Mouse (Mus musculus): Measurements from ENCODE around the gene Morn1.
A peak's percentile ranks its signal among the peaks of the same experiment; 100 is the strongest.

The Morn1 gene

GRCm38 (mm10) chr4:155139281-155140045, 53.1 kb downstream of the Morn1 start:
- DNase-seq (ENCODE audit: low spot score in 2 of 2) = no peak

DNA sequence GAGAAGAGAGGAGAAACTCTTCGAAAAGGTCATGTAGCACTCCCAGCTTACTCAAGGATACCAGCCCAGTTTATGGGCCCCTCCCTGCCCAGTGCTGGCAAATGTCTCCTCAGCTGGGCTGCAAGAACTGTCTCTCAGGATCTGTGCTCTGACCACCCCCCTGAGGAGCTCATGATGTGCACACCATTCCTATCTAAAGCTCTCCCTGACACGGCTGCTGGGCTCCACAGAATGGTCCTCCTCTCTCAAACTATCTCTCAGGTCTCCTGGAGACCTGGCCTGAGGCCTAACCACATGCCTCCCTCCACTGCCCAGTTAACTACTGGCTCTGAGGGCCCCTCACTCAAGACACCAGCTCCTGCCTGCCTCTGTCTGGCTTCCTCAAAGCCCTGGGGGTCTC, 53.8 kb downstream of the Morn1 start:
- no peak for DNase-seq (ENCODE audit: low spot score in 2 of 2)

GRCm38 (mm10) chr4:155140795-155141265, 54.5 kb downstream of the Morn1 start:
- DNase-seq (ENCODE audit: low spot score in 2 of 2) = no peak

DNA sequence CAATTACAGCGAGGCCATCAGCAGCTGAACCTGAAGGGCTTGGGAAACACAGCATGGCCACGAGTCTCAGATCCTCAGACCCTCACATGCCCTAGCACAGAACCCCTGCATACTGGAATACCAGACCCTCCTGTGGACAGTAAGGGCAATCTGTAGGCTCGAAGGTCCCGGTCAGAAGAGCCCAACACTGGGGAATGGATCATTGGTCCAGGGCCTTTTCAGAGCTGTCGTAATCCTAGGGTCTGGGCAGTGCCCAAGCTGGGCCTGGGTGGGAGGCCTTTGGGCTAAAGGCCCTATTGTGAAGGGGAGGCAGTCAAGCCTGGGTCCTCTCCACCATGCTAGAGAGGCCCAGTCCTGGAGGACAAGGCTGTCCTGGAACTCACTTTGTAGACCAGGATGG, 56.5 kb downstream of the Morn1 start:
- no peak for DNase-seq (ENCODE audit: low spot score in 2 of 2)

DNA sequence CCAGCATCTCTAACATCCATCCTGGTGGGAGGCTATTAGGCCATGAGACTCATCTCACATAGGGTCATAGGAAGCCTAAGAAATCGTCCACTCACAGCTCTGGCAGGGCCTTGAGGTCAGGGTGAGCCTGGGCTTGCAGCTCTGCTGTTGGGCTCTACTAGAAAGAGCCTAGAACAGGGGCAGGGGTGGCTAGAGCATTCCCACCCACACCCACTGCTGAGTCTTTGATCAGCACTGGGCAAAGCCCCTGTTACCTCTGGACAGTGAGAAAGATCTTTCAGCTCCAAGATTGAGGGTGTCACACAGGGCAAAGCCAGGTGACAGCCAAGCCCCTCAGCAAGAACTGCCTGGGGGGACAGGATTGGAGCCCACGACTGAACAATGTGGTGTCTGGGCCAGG, 57.0 kb downstream of the Morn1 start:
- no peak for DNase-seq (ENCODE audit: low spot score in 2 of 2)

DNA sequence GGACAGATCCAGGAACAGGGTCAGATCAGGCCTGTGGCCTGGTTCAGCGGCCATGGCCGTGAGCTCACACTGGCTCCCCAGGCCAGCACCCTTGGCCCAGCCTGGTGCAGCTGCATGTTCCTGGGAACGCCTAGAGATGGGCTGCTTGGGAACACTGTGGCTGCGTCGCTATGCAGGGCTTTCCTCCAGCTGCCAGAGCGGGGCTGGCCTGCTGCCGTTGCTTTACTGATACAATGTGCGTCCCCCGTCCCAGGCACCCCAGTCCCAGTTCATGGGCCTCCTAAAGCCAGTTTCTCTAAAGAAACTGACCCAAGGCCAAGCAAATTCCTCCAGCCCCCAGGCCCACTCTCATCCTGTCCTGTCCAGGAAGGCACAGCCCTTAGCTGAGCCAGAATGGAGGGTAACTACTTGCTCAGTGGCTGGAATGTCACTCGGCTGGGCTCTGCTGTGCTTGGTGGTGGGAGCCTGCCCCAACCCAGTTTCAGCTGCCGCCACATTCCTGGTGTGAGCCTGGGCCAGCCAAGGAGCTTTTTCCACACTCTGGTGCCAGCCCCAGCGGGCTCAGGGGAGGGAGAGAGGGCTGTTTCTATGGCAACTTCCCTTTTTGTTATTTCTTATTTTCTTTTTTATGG, 57.6 kb downstream of the Morn1 start:
- peak in 1 of 2 experiments; percentile 65 for DNase-seq (ENCODE audit: low spot score in 2 of 2)

DNA sequence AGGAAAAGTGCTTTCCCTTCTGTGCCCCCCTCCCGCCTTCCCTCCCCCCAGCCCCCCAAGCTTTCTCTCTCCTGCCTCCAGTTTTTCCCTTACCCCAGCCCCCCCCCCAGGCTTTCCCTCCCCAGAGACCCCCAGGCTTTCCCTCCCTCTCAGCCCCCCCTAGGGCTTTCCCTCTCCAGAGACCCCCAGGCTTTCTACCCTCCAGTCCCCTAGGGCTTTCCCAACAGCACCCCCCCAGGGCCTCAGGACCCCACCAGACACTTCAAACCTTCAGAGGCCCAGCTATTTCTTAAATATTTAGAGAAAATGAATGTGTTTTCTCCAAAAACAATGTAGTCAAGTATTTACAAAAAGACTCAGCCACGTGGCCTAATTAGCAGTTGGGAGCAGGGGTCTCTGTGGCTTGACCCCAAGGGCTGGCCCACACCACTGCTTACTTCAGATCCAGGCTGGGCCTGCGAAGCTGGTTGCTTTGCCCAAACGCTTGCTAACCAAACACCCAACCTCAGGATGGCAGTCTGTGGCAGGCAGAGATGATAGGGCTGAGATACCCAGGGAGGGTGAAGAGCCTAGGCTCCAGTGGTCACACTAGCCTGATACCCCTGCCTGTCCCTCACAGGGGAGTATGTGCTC, 58.3 kb downstream of the Morn1 start:
- DNase-seq (ENCODE audit: low spot score in 2 of 2) = no peak

- DNase-seq (ENCODE audit: low spot score in 2 of 2) = no peak
Measured at GRCm38 (mm10) chr4:155146107-155146823, 59.9 kb downstream of the Morn1 start.

GRCm38 (mm10) chr4:155148453-155148852, 62.1 kb downstream of the Morn1 start:
- no peak for DNase-seq (ENCODE audit: low spot score in 2 of 2)

GRCm38 (mm10) chr4:155148910-155149698, 62.7 kb downstream of the Morn1 start:
- no peak for DNase-seq (ENCODE audit: low spot score in 2 of 2)

GRCm38 (mm10) chr4:155149941-155150275, 63.5 kb downstream of the Morn1 start:
- no peak for DNase-seq (ENCODE audit: low spot score in 2 of 2)

DNA sequence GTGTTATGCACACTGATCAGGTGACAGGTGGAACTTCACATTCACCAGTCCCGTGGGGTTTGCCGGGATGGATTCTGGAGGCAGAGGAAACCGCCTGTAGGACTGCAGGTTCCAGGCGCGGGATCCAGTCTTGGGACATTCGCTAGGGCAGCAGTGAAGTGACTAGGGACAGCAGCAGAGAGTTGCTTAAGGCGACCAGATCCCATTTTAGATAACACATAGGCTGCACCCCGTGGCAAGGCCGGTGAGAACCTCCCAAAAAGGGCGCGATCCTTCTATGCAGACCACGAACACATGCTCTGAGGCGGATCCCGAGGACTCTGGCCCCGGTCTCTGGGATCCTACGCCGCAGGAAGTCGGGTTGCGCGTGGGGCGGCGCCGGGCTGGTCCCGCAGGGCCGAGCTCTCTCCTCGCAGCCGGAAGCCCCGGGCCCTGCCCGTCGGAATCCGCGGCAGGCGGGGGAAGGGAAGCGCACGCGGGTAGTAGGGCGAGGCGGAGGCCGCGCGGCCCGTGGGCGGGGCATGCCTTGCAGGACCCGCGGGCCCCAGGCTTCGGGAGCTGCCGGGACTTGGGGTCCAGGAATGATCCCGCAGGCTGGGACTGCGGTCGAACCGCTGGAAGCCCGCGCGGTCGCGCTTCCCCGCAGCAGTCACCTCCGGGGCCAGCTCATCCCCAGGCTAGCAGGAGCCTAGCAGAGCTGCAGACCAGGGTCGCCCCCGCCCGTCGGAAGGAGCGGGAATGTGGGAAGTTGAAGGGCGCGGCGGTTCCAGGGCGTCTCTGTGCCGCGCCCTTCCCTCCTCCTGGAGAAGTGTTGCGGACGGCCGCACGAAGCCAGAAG, 64.1 kb downstream of the Morn1 start:
- peak in 1 of 2 experiments; percentile 61 for DNase-seq (ENCODE audit: low spot score in 2 of 2)

DNA sequence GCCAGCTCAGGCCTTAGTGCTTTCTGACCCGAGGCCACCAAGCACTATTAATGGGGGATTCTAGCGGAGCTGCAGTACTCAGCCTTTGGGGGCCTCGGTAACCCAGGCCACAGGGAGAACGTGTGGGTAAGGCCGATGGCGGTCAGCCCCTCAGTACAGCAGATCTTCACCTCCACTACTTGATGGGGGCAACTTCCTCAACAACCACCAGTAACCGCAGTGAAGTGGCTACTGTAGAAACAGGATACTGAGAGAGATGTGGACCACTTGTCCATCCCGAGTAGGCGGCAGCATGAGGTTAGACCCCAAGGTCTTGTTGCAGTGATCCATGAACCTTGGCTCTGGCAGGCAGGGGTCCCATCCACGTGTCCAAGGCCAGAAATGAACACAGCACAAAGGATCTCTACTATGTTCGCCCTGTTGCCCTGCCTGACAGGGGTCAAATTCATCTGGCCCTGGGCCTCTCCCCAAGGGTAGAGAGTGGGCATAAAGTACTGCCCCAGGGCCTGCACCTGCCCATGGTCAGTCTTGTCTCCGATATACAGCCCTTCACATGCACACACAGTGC, 64.9 kb downstream of the Morn1 start:
- no peak for DNase-seq (ENCODE audit: low spot score in 2 of 2)

GRCm38 (mm10) chr4:155151845-155152244, 65.5 kb downstream of the Morn1 start:
- DNase-seq (ENCODE audit: low spot score in 2 of 2) = no peak

GRCm38 (mm10) chr4:155152476-155152875, 66.1 kb downstream of the Morn1 start:
- DNase-seq (ENCODE audit: low spot score in 2 of 2) = no peak

DNA sequence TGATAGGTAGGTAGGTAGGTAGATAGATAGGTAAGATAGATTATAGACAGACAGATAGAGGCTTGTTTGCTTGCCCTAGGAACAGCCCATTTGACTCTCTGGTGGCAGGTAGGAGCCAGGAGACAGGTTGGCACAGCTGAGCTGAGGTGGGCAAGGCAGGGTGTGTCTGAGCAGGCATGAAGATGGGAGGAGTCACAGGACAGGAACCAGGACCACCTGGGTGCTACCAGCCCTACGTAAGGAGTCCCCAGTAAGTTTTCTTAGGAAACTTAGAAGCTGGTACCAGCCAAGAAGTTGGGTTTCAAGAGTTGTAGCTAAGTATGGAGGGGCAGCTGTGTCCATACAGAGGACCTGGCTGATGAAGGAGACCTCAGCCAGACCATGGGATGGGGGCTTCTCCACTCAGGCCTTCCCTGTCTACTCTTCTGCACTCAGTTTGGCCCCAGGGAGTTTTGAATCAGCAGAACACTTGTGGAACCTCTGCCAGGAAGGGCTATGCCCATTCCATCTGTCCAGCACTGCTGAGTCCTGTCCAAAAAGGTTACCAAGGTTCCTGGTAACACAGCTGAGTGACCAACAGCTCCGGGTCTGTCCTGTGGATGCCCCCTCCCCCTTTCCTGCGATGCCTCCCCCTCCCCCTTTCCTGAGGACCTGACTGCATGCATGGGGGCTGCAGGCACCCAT, 67.2 kb downstream of the Morn1 start:
- DNase-seq (ENCODE audit: low spot score in 2 of 2) = no peak

- no peak for DNase-seq (ENCODE audit: low spot score in 2 of 2)
Measured at GRCm38 (mm10) chr4:155154986-155155385, 68.6 kb downstream of the Morn1 start.

DNA sequence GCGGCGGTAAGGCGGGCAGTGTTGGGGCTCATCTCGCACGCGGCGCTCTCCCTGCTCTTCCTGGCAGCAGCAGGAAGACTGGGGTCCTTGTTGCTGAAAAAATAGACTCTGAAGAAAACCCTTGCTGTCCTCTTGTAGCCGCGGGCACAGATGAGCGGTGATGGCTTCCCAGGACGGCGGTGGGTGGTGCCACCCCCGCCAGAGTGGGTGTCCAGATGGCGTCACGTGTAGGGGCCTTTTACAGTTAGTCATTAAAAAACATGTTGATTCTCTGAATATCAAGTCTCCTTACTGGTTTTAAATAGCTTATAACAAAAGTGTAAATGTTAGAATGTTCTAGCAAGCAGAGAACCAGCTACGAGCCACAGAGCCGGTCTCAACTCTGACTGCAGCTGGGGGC, 70.4 kb downstream of the Morn1 start:
- no peak for DNase-seq (ENCODE audit: low spot score in 2 of 2)

- no peak for DNase-seq (ENCODE audit: low spot score in 2 of 2)
Measured at GRCm38 (mm10) chr4:155157871-155158542, 71.6 kb downstream of the Morn1 start.
